Mouse (Mus musculus) gastrocnemius, adult 18-20 months (tissue): Measurements from ENCODE around the gene Mmp28. TPM values are rescaled to one million over a fixed set of nuclear protein-coding genes. Genes with fewer than 3 reads are reported as not detected.

ENCODE experiments used
- DNase-seq: peaks from one replicate; pipeline ENCODE4 v3.0.0; 2021; ENCODE audit warnings: low spot score
- total RNA-seq, 2 experiments: library from RNA; stranded (reverse); gene quantifications; 2 replicates each; pipeline ENCODE4 v1.2.3; 2021

The Mmp28 gene
- total RNA-seq, 2 experiments from 2014 or later: 1.4 TPM

- no peak for DNase-seq
These were observed 53.6 kb downstream of the Mmp28 start, which contains the start of gene Rasl10b for GRCm38 (mm10) chr11:83409087-83409754. TSS of gene Rasl10b (plus strand) at chr11:83409137.

GRCm38 (mm10) chr11:83408242-83408641 is 54.6 kb downstream of the Mmp28 start:
- no peak for DNase-seq

GRCm38 (mm10) chr11:83406391-83406790 is 56.5 kb downstream of the Mmp28 start:
- no peak for DNase-seq

- DNase-seq: no peak
These were observed 59.1 kb downstream of the Mmp28 start for GRCm38 (mm10) chr11:83403787-83404186.

GRCm38 (mm10) chr11:83398724-83399123 is 64.1 kb downstream of the Mmp28 start:
- no peak for DNase-seq

GRCm38 (mm10) chr11:83397626-83398025 is 65.2 kb downstream of the Mmp28 start:
- no peak for DNase-seq

GRCm38 (mm10) chr11:83394802-83395439 is 68.0 kb downstream of the Mmp28 start:
- DNase-seq: no peak

GRCm38 (mm10) chr11:83393062-83393461 is 69.8 kb downstream of the Mmp28 start:
- no peak for DNase-seq

Other genes with a start within 250 kb of the Mmp28 start
- gene Slfn14, start 176.3 kb downstream of the Mmp28 start, total RNA-seq: not detected
- 10 to 100 TPM; 34.6 to 35.0 TPM for gene Ap2b1, start 164.0 kb downstream of the Mmp28 start, total RNA-seq
- gene Pex12, start 160.5 kb downstream of the Mmp28 start, total RNA-seq: 10 to 100 TPM; 14.0 to 15.5 TPM
- under 1 TPM; 0.48 to 0.90 TPM for gene Rasl10b, start 53.9 kb downstream of the Mmp28 start, total RNA-seq
- gene Gas2l2, start 33.6 kb downstream of the Mmp28 start, total RNA-seq: not detected
- gene 1700020L24Rik, start 25.4 kb downstream of the Mmp28 start, total RNA-seq: not detected
- 10 to 100 TPM; 18.6 to 21.3 TPM for gene Taf15, start 10.0 kb upstream of the Mmp28 start, total RNA-seq
- gene Heatr9, start 59.1 kb upstream of the Mmp28 start, total RNA-seq: not detected
- gene Ccl5, start 67.4 kb upstream of the Mmp28 start, total RNA-seq: not detected
- 1 to 10 TPM; 2.4 to 3.0 TPM for gene Ccl9, start 115.6 kb upstream of the Mmp28 start, total RNA-seq
- gene Ccl6, start 130.0 kb upstream of the Mmp28 start, total RNA-seq: 1 to 10 TPM; 3.8 to 6.5 TPM
- gene Rpl9-ps1, start 182.6 kb upstream of the Mmp28 start, total RNA-seq: not detected
- not detected for gene Ccl3, start 186.3 kb upstream of the Mmp28 start, total RNA-seq
- not detected for gene Ccl4, start 199.5 kb upstream of the Mmp28 start, total RNA-seq
- under 1 TPM in 1 of 2 experiments, not detected in 1; 0.78 TPM for gene Wfdc17, start 240.9 kb upstream of the Mmp28 start, total RNA-seq
- not detected for gene Wfdc18, start 245.9 kb upstream of the Mmp28 start, total RNA-seq